Mouse (Mus musculus) spleen, embryonic (tissue): Measurements from ENCODE around the gene Rab3il1.

Experiments used
- CTCF ChIA-PET: fragments of 350-600 bp; sonication (Branson Sonifier 250); formaldehyde crosslinking; loops from one replicate; lab custom pipeline; 2022; lab: Charles Lee

Rab3il1 gene

GRCm38 (mm10) chr19:10058352-10058825 lies 56.9 kb downstream of the Rab3il1 start:
- CTCF ChIA-PET, result no interaction called here

GRCm38 (mm10) chr19:10058876-10059427 lies 57.5 kb downstream of the Rab3il1 start:
- CTCF ChIA-PET, result no interaction called here

- CTCF ChIA-PET, result interaction anchor here (0.8 kb wide), 1 partner anchor 16 kb away, joined by 14 read pairs; no protein-coding TSS in a partner anchor
Measured at GRCm38 (mm10) chr19:10059911-10060567, 58.6 kb downstream of the Rab3il1 start.

- CTCF ChIA-PET, result interaction anchor here (0.8 kb wide), 1 partner anchor 15 kb away, joined by 14 read pairs; no protein-coding TSS in a partner anchor
Measured at GRCm38 (mm10) chr19:10060783-10061590, 59.5 kb downstream of the Rab3il1 start.

- CTCF ChIA-PET, result no interaction called here
Measured at GRCm38 (mm10) chr19:10061624-10062023, 60.2 kb downstream of the Rab3il1 start.

GRCm38 (mm10) chr19:10062292-10062691 lies 60.8 kb downstream of the Rab3il1 start:
- CTCF ChIA-PET, result no interaction called here

- CTCF ChIA-PET, result no interaction called here
Measured at GRCm38 (mm10) chr19:10062862-10063261, 61.4 kb downstream of the Rab3il1 start.

- CTCF ChIA-PET, result no interaction called here
Measured at GRCm38 (mm10) chr19:10064173-10065012, 62.9 kb downstream of the Rab3il1 start.

- CTCF ChIA-PET, result interaction anchor here (0.7 kb wide), 1 partner anchor 176 kb away, joined by 5 read pairs; no protein-coding TSS in a partner anchor
Measured at GRCm38 (mm10) chr19:10065465-10066188, 64.2 kb downstream of the Rab3il1 start.

GRCm38 (mm10) chr19:10066189-10066500 lies 64.7 kb downstream of the Rab3il1 start:
- CTCF ChIA-PET, result no interaction called here

- CTCF ChIA-PET, result no interaction called here
Measured at GRCm38 (mm10) chr19:10066502-10066901, 65.0 kb downstream of the Rab3il1 start.

GRCm38 (mm10) chr19:10067701-10068100 lies 66.2 kb downstream of the Rab3il1 start:
- CTCF ChIA-PET, result no interaction called here

- CTCF ChIA-PET, result interaction anchor here (0.6 kb wide), 1 partner anchor 161 kb away, joined by 13 read pairs; no protein-coding TSS in a partner anchor
Measured at GRCm38 (mm10) chr19:10070186-10070980, 68.9 kb downstream of the Rab3il1 start.

- CTCF ChIA-PET, result no interaction called here
Measured at GRCm38 (mm10) chr19:10071166-10071565, 69.7 kb downstream of the Rab3il1 start.

- CTCF ChIA-PET, result no interaction called here
Measured at GRCm38 (mm10) chr19:10071892-10072291, 70.4 kb downstream of the Rab3il1 start.

GRCm38 (mm10) chr19:10073145-10073544 lies 71.7 kb downstream of the Rab3il1 start:
- CTCF ChIA-PET, result no interaction called here

GRCm38 (mm10) chr19:10078392-10078791 lies 76.9 kb downstream of the Rab3il1 start:
- CTCF ChIA-PET, result no interaction called here

- CTCF ChIA-PET, result no interaction called here
Measured at GRCm38 (mm10) chr19:10080384-10080783, 78.9 kb downstream of the Rab3il1 start.

- CTCF ChIA-PET, result no interaction called here
Measured at GRCm38 (mm10) chr19:10082105-10082504, 80.6 kb downstream of the Rab3il1 start.

GRCm38 (mm10) chr19:10085454-10085853 lies 84.0 kb downstream of the Rab3il1 start:
- CTCF ChIA-PET, result no interaction called here
